Mouse (Mus musculus) heart, postnatal 0 days (tissue): ENCODE measurements around the gene Rhd.
A peak's percentile ranks its signal among the peaks of the same experiment; 100 is the strongest.

Source experiments
- CTCF ChIP-seq: IDR thresholded peaks from 2 replicates; pipeline ENCODE4 v1.5.1; 2016; ENCODE audit warnings: antibody characterized with exemption, control low read depth, low read depth
- EP300 ChIP-seq: IDR thresholded peaks from 2 replicates; pipeline ENCODE4 v1.6.1; 2016; ENCODE audit warnings: antibody characterized with exemption, low read depth

DNA sequence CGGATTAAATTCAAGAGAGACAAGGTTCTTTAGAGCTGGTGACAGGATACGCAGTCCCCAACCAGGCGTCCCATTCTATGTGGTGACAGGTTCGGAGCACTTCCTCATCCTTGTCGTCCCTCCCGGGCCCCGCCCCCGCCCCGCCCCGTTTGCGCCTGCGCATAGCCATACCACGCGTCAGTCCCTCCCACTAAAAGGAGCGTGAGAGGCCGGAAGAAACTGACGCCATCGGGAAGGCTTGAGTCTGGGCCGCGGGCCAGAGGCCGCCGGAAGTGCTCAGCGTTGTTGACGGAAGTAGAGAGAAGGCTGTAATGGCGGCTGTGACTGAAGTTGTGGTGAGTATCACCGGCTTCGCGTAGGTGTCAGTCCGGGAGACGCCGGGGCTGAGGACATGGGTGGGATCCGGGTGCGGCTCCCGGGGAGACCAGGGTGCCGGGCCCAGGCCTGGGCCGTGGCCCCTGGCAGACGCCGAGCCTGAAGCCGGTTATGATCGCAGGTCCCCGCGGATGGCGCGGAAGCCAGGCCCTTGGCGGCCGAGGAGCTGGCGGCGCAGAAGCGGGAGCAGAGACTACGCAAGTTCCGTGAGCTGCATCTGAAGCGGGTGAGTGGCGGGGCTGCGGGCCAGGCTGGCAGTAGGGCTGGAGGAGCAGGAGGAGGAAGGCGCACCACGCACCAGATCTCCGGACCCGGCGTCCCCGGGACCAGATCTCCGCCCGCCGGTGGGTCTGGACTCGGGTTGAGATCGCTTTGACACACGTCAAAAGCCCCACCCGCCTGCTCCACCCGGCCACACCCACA lies 66.5 kb downstream of the Rhd start, which contains the start of gene Syf2:
- TF ChIP-seq CTCF, result no peak
- peak; percentile 88; the same call in 1 of the 2 replicates for TF ChIP-seq EP300
